Mouse (Mus musculus) forebrain, embryonic 16.5 days (tissue): ENCODE data around the gene Cd52. TPM values are rescaled to one million over a fixed set of nuclear protein-coding genes. Genes with fewer than 3 reads are reported as not detected.

Source experiments
- ATAC-seq: fragments of 200-750 bp; cut with Nextera tagmentation; 2 replicates; pipeline ENCODE4 v1.8.0; 2017; ENCODE audit warnings: mild to moderate bottlenecking, moderate library complexity
- H3K27ac ChIP-seq: fragments of 300-500 bp; sonication (generic); 2 replicates; pipeline ENCODE4 v1.5.1; 2014; ENCODE audit warnings: low read length, control low read depth
- H3K27me3 ChIP-seq: fragments of 300-500 bp; sonication (generic); replicated peaks from 2 replicates; pipeline ENCODE4 v1.6.1; 2014; ENCODE audit warnings: low read length; ENCODE audit not compliant: control insufficient read depth, insufficient read depth
- H3K36me3 ChIP-seq: fragments of 300-500 bp; sonication (generic); 2 replicates; pipeline ENCODE4 v1.6.1; 2014; ENCODE audit not compliant: control insufficient read depth, insufficient read depth
- H3K4me1 ChIP-seq: fragments of 300-500 bp; sonication (generic); replicated peaks from 2 replicates; pipeline ENCODE4 v1.6.1; 2014; ENCODE audit warnings: low read length; ENCODE audit not compliant: control insufficient read depth, insufficient read depth
- H3K4me2 ChIP-seq: fragments of 300-500 bp; sonication (generic); 2 replicates; pipeline ENCODE4 v1.6.1; 2014; ENCODE audit warnings: mild to moderate bottlenecking, low read length, control low read depth
- H3K4me3 ChIP-seq: fragments of 300-500 bp; sonication (generic); replicated peaks from 2 replicates; pipeline ENCODE4 v1.5.1; 2014; ENCODE audit warnings: mild to moderate bottlenecking, low read length, control low read depth
- H3K9ac ChIP-seq: fragments of 300-500 bp; sonication (generic); replicated peaks from 2 replicates; pipeline ENCODE4 v1.6.1; 2014; ENCODE audit warnings: low read depth, low read length, control low read depth
- H3K9me3 ChIP-seq: fragments of 300-500 bp; sonication (generic); 2 replicates; pipeline ENCODE4 v1.6.1; 2016; ENCODE audit warnings: low read length; ENCODE audit not compliant: control insufficient read depth
- WGBS: fragments of 180-500 bp; shearing (Covaris S2); extraction: QIAGEN DNeasy Blood & Tissue Kit; methylation state at CpG from one replicate; pipeline ENCODE4 v1.1.7; 2014; 5-methylcytosine and 5-hydroxymethylcytosine counted together
- polyA plus RNA-seq: library from polyadenylated mRNA; unstranded; fragments of >200 nt; fragmentation: Nextera tagmentation; extraction: Ambion mirVana; gene quantifications from 2 replicates; pipeline ENCODE4 v1.2.1, GENCODE M21; 2015

The Cd52 gene
- polyA plus RNA-seq, 1 experiment from 2014 or later, result 1.4 TPM

DNA sequence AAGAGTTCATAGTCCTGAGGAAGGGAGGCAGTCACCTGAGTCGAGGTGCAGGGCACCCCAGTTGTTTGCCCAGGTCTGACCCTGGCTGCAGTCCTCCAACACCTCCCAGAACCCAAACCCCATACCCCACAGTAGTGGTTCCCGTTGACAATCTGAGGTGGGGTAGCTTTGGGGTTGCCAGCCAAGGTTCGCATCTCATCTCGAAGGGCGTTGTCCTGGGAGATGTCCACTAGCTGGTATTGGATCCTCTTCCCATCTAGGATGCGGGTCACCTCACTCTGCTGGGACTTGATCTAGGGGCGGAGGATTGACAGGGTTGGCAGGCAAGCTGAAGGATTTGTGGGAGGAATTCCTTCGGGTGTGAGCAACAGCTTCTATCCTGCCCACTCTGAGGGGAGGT is 32.9 kb upstream of the Cd52 start:
- Histone ChIP-seq H3K4me3 (peak overlapping the region; percentile 69), H3K9me3 (no peaks in the 10 kb centered on the region), H3K4me1 (peaks cover 22% of the 10 kb centered on the region), H3K4me2 (peak overlapping the region; percentile 56), H3K27me3 (no peaks in the 10 kb centered on the region), H3K36me3 (0 out of 2 replicates have a peak, but pooled peaks cover 3% of the 10 kb centered on the region), H3K9ac (peak overlapping the region; percentile 87), H3K27ac (no peak overlapping the region)
- ATAC-seq, result no peak
- WGBS, result 54% methylated on average over 8 of the region's 8 CpGs

DNA sequence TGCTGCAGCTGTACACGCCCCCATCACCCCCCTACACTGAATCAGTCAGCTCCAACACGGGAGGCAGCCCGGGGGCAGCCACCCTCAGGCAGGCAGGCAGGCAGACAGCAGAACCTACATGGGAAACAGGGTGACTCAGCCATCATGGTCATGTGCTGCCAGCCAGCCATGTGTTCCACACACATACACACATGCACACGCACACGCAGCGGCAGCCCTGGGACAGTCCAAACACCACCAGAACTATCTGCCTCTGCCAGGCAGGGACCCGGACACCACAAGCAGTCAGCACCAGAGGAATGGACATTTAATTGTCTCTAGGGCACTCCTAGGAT is 32.2 kb upstream of the Cd52 start:
- H3K27ac ChIP-seq, result no peak overlapping the region
- no peak overlapping the region for H3K4me3 ChIP-seq
- ATAC-seq, result no peak
- H3K4me1 ChIP-seq, result peaks cover 22% of the 10 kb centered on the region
- no peak overlapping the region for H3K4me2 ChIP-seq
- 88% methylated on average over 7 of the region's 7 CpGs for WGBS
- no peaks in the 10 kb centered on the region for H3K9me3 ChIP-seq
- 0 out of 2 replicates have a peak, but pooled peaks cover 3% of the 10 kb centered on the region for H3K36me3 ChIP-seq
- H3K9ac ChIP-seq, result no peak overlapping the region
- H3K27me3 ChIP-seq, result no peaks in the 10 kb centered on the region

DNA sequence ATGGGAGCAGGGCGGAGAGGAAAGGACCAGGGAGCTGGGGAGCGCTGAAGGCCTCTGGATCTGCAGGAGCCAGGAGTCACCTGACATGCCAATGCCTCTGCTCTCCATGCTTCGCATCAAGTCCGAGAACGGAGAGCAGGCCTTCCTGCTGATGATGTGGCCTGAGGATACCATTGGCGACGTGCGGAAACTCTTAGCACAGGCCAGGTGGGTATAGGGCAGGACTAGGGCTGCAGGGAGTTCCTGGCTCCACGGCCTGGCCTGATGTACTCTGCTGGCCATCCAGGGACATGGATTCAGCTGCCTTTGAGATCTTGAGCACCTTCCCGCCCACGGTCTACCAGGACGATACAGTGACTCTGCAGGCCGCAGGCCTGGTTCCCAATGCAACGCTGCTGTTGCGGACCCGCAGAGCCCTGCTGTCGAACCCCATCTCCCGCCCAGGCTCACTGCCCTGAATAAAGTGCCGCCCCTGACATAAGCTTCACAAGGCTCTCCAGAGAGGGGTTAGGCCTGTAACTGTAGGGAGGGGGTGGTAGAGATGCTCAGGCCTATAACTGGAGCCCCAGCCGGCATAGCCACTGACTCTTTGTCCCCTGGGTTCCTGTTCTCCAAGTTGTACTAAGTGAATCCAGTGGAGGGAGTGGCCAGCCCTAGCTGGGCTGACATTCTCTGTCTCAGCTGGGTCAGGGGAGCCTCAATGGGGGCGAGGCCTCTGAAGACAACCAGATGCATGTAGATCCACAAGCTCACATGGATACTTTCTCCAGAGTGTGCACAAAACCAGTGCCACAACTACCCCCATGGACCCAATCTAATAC is 31.6 kb upstream of the Cd52 start:
- no peak for ATAC-seq
- WGBS, result 85% methylated on average over 21 of the region's 21 CpGs
- Histone ChIP-seq H3K27me3 (no peaks in the 10 kb centered on the region), H3K36me3 (0 out of 2 replicates have a peak, but pooled peaks cover 3% of the 10 kb centered on the region), H3K4me1 (peaks cover 22% of the 10 kb centered on the region), H3K27ac (no peak overlapping the region), H3K4me2 (no peak overlapping the region), H3K9ac (no peak overlapping the region), H3K4me3 (no peak overlapping the region), H3K9me3 (no peaks in the 10 kb centered on the region)

DNA sequence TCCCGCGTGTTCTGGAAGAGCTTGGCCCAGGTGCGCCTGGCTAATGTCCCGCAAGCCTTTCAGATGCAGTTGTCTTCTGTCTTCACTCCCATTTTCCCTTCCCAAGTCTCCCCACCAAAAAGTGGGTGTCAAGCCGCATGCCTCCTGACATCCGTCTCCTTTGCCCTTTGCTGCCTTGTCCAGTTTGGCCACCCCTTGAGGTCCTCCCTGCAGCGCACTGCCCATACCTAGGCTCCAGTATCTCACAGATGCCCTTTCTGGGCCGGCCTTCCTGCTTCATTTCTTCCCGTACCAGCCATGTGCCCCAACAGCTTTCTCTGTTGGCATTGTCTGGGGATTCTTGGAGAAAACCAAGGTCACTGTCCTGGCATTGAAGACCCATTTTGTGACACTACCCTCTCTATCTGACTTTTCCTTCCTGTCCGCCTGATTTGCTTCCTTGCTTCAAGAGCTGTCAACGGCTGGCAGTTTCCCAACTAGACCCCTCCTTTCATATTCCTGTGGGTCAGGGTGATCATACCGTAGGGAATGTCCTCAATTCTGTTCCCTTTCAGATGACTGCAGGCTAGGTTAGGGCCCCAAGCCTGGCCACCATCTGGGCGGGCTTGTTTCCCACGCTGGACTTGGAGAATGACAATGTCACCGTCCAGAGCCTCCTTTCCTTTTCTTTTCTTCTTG is 30.6 kb upstream of the Cd52 start:
- H3K9ac ChIP-seq, result no peak overlapping the region
- WGBS, result 87% methylated on average over 15 of the region's 15 CpGs
- H3K9me3 ChIP-seq, result no peaks in the 10 kb centered on the region
- peaks cover 22% of the 10 kb centered on the region for H3K4me1 ChIP-seq
- H3K4me2 ChIP-seq, result no peak overlapping the region
- H3K36me3 ChIP-seq, result no peaks in the 10 kb centered on the region
- ATAC-seq, result no peak
- no peaks in the 10 kb centered on the region for H3K27me3 ChIP-seq
- no peak overlapping the region for H3K27ac ChIP-seq
- H3K4me3 ChIP-seq, result no peak overlapping the region

DNA sequence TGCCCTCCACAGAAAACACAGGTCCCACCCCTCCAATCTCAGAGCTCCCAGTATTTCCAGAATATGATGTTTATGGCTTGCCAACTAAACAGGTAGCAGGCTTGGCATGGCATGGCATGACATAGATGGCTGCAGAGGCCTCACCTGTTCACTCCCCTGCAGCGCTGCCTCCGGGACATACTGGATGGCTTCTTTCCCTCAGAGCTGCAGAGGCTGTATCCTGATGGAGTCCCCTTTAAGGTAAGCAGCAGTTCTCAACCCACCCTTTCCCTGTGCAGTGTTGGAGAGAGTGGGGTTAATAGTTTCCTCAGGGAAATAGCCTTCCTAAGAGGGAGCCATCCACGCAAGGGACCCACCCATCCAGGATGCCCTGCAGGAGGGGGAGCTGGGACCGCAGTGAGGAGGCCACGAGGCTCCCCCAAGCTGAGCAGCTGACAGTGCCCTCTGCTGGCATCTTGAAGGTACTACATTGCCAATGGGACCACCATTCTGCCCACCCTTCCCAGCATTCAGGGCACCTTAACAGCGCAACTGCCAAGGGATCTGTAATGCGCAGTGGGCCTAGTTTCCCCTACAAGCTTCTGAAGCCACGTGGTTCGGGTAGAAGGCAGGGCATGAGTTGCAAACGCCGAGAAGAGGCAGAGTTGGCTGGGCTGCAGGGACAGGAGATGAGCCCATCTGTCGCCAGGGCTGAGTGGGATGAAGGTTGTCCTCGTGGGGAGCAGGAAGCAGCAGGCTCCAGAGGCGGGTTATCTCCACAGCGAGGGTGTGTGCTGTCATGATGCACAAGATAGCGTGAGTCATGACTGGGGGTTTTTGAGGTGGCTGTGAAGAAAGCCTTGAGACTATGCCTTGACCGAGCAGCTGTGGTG is 29.0 kb upstream of the Cd52 start:
- ATAC-seq, result no peak
- no peaks in the 10 kb centered on the region for H3K36me3 ChIP-seq
- H3K27me3 ChIP-seq, result no peaks in the 10 kb centered on the region
- H3K4me1 ChIP-seq, result peaks cover 19% of the 10 kb centered on the region
- H3K9ac ChIP-seq, result 0 out of 2 replicates have a peak overlapping the region, but pooled peaks have one; percentile 17
- peak overlapping the region; percentile 7; the same call in 1 of the 2 replicates for H3K4me2 ChIP-seq
- no peaks in the 10 kb centered on the region for H3K9me3 ChIP-seq
- no peak overlapping the region for H3K27ac ChIP-seq
- no peak overlapping the region for H3K4me3 ChIP-seq
- WGBS, result 25% methylated on average over 17 of the region's 17 CpGs

DNA sequence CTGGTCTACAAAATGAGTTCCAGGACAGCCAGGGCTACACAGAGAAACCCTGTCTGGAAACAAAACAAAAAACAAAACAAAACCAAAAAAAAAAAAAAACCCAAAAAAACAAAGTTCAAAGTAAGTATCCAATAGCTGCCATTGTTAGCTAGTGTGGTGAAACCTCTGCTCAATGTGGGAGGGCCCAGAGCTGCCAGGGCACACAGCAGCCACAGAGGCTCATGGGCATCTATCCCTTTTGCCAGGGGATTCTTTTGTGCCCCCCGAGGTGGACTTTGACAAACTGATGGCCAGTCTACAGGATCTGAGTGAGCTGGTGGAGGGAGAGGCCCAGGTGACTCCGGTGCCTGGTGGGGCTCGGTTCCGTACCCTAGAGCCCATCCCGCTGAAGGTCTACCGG is 28.3 kb upstream of the Cd52 start:
- no peak overlapping the region for H3K4me2 ChIP-seq
- no peak overlapping the region for H3K9ac ChIP-seq
- WGBS, result 93% methylated on average over 6 of the region's 6 CpGs
- H3K9me3 ChIP-seq, result no peaks in the 10 kb centered on the region
- H3K36me3 ChIP-seq, result no peaks in the 10 kb centered on the region
- H3K4me1 ChIP-seq, result peaks cover 18% of the 10 kb centered on the region
- no peak overlapping the region for H3K4me3 ChIP-seq
- no peaks in the 10 kb centered on the region for H3K27me3 ChIP-seq
- no peak for ATAC-seq
- H3K27ac ChIP-seq, result no peak overlapping the region

DNA sequence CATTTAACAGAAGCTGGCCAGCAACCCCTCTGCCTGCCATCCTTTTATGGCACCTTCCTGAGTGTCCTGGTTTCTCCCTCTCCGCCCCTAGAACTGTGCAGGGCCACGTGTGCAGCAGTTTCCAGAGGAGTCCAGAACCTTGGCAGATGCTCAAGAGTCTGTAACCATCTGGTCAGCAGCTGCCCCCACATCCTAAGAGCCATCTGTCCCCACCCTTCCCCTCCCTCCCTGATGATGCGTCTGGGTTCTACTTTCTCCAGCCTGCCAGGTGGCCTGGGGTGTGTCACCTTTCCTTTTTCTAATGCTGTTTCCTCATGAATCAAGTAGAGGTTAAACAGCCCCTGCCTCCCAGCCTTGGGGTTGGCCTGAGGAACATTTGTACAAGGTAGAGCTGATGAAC is 27.4 kb upstream of the Cd52 start:
- H3K36me3 ChIP-seq, result no peaks in the 10 kb centered on the region
- peaks cover 11% of the 10 kb centered on the region for H3K4me1 ChIP-seq
- H3K4me2 ChIP-seq, result no peak overlapping the region
- H3K9ac ChIP-seq, result no peak overlapping the region
- no peaks in the 10 kb centered on the region for H3K27me3 ChIP-seq
- H3K9me3 ChIP-seq, result no peaks in the 10 kb centered on the region
- WGBS, result 57% methylated on average over 3 of the region's 3 CpGs
- no peak for ATAC-seq
- H3K4me3 ChIP-seq, result no peak overlapping the region
- no peak overlapping the region for H3K27ac ChIP-seq

DNA sequence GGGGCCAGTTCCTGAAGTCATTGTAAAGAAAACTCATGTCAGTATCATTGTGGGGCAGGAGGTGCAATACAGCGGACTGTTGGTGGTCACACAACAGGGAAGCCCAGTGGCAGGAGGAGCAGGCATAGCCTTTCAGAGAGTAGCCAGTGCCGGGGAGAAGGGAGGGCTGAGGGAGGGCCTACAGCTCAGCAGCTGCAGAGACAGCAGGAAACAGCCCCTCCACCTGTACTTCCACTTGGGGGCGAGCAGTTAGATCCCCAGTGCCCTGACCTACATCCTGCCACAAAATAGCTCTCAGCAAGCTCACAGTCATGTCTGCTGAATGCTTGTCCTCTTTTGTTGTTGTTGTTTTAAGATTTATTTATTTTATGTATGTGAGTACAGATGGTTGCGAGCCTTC is 26.7 kb upstream of the Cd52 start:
- no peaks in the 10 kb centered on the region for H3K36me3 ChIP-seq
- H3K9ac ChIP-seq, result no peak overlapping the region
- 50% methylated on average over 4 of the region's 4 CpGs for WGBS
- H3K27me3 ChIP-seq, result no peaks in the 10 kb centered on the region
- ATAC-seq, result no peak
- peaks cover 6% of the 10 kb centered on the region for H3K4me1 ChIP-seq
- no peak overlapping the region for H3K4me2 ChIP-seq
- H3K9me3 ChIP-seq, result no peaks in the 10 kb centered on the region
- no peak overlapping the region for H3K4me3 ChIP-seq
- no peak overlapping the region for H3K27ac ChIP-seq

DNA sequence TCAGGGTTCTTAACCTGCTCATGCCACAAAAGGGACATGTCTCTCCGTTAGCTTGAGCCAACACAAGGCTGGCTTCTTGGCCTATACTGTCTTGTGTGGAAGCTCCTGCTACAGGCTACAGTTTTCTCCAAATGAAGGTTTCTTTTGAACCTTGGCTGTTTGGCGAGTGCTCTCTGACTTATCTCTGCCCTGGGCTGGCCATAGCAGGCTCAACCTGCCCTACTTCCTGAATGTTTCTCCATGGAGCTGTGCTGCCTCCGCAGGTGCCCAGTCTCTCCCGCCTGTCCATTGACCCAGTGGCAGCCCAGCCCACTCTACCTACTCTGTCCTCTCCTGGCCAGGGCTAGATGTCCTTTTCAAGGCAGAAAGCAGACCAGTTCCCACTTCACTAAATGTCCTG is 26.0 kb upstream of the Cd52 start:
- Histone ChIP-seq H3K4me1 (peaks cover 6% of the 10 kb centered on the region), H3K4me2 (no peak overlapping the region), H3K9me3 (no peaks in the 10 kb centered on the region), H3K27me3 (no peaks in the 10 kb centered on the region), H3K36me3 (no peaks in the 10 kb centered on the region), H3K4me3 (no peak overlapping the region), H3K9ac (no peak overlapping the region), H3K27ac (no peak overlapping the region)
- ATAC-seq, result no peak
- 84% methylated on average over 4 of the region's 4 CpGs for WGBS
